Mouse (Mus musculus) hindbrain, embryonic 12.5 days (tissue): ENCODE data around the gene Rassf1. TPM values are rescaled to one million over a fixed set of nuclear protein-coding genes. Genes with fewer than 3 reads are reported as not detected.

Experiments
- ATAC-seq: fragments of 200-750 bp; cut with Nextera tagmentation; 2 replicates; pipeline ENCODE4 v1.8.0; 2017; ENCODE audit warnings: moderate TSS enrichment; ENCODE audit not compliant: low FRiP score
- H3K27ac ChIP-seq: fragments of 300-500 bp; sonication (generic); 2 replicates; pipeline ENCODE4 v1.5.1; 2016; ENCODE audit warnings: mild to moderate bottlenecking
- H3K27me3 ChIP-seq: fragments of 300-500 bp; sonication (generic); 2 replicates; pipeline ENCODE4 v1.6.1; 2016; ENCODE audit warnings: mild to moderate bottlenecking
- H3K36me3 ChIP-seq: fragments of 300-500 bp; sonication (generic); 2 replicates; pipeline ENCODE4 v1.6.1; 2016; ENCODE audit warnings: mild to moderate bottlenecking
- H3K4me1 ChIP-seq: fragments of 300-500 bp; sonication (generic); 2 replicates; pipeline ENCODE4 v1.6.1; 2016
- H3K4me2 ChIP-seq: fragments of 300-500 bp; sonication (generic); replicated peaks from 2 replicates; pipeline ENCODE4 v1.6.1; 2016; ENCODE audit warnings: mild to moderate bottlenecking
- H3K4me3 ChIP-seq: fragments of 300-500 bp; sonication (generic); 2 replicates; pipeline ENCODE4 v1.5.1; 2016; ENCODE audit warnings: mild to moderate bottlenecking
- H3K9ac ChIP-seq: fragments of 300-500 bp; sonication (generic); 2 replicates; pipeline ENCODE4 v1.6.1; 2016; ENCODE audit warnings: mild to moderate bottlenecking, moderate library complexity
- H3K9me3 ChIP-seq: fragments of 300-500 bp; sonication (generic); replicated peaks from 2 replicates; pipeline ENCODE4 v1.6.1; 2016; ENCODE audit warnings: mild to moderate bottlenecking
- WGBS: fragments of 180-500 bp; shearing (Covaris S2); methylation state at CpG from one replicate; pipeline ENCODE4 v1.1.7; 2016; 5-methylcytosine and 5-hydroxymethylcytosine counted together
- polyA plus RNA-seq: library from polyadenylated mRNA; unstranded; fragments of >200 nt; fragmentation: Nextera tagmentation; extraction: Ambion mirVana; gene quantifications from 2 replicates; pipeline ENCODE4 v1.2.1, GENCODE M21; 2016

Rassf1 gene
- polyA plus RNA-seq, 1 experiment from 2014 or later, result 39.9 TPM

- peak overlapping the region; percentile 69 for H3K9ac ChIP-seq
- peaks cover 47% of the 10 kb centered on the region for H3K36me3 ChIP-seq
- WGBS, result under 1% methylated on average over 11 of the region's 11 CpGs
- peak overlapping the region; percentile 83 for H3K4me2 ChIP-seq
- no peaks in the 10 kb centered on the region for H3K27me3 ChIP-seq
- no peak overlapping the region for H3K27ac ChIP-seq
- H3K9me3 ChIP-seq, result no peaks in the 10 kb centered on the region
- peak; percentile 39 for ATAC-seq
- H3K4me3 ChIP-seq, result peak overlapping the region; percentile 61
- H3K4me1 ChIP-seq, result peaks cover 40% of the 10 kb centered on the region
Measured at GRCm38 (mm10) chr9:107542352-107542686, 9.0 kb upstream of the Rassf1 start.

- no peak overlapping the region for H3K27ac ChIP-seq
- H3K4me3 ChIP-seq, result peak overlapping the region; percentile 61
Measured at GRCm38 (mm10) chr9:107542721-107543120, 8.6 kb upstream of the Rassf1 start.

GRCm38 (mm10) chr9:107543299-107543698 lies 8.1 kb upstream of the Rassf1 start:
- peaks cover 43% of the 10 kb centered on the region for H3K4me1 ChIP-seq
- H3K9ac ChIP-seq, result no peak overlapping the region
- ATAC-seq, result no peak
- WGBS, result 89% methylated on average over 11 of the region's 11 CpGs
- peaks cover 38% of the 10 kb centered on the region for H3K36me3 ChIP-seq
- H3K9me3 ChIP-seq, result no peaks in the 10 kb centered on the region
- no peak overlapping the region for H3K27ac ChIP-seq
- peak overlapping the region; percentile 83; the same call in 1 of the 2 replicates for H3K4me2 ChIP-seq
- no peak overlapping the region for H3K4me3 ChIP-seq
- H3K27me3 ChIP-seq, result peaks cover under 1% of the 10 kb centered on the region; the same call in 1 of the 2 replicates

More at GRCm38 (mm10) chr9:107542721-107543120, 8.6 kb upstream of the Rassf1 start:
- H3K4me2 ChIP-seq, result peak overlapping the region; percentile 83
- no peaks in the 10 kb centered on the region for H3K9me3 ChIP-seq
- H3K9ac ChIP-seq, result peak overlapping the region; percentile 69
- H3K4me1 ChIP-seq, result peaks cover 42% of the 10 kb centered on the region
- ATAC-seq, result no peak
- 46% methylated on average over 8 of the region's 8 CpGs for WGBS
- H3K36me3 ChIP-seq, result peaks cover 44% of the 10 kb centered on the region
- no peaks in the 10 kb centered on the region for H3K27me3 ChIP-seq

- Histone ChIP-seq H3K4me3 (no peak overlapping the region), H3K27me3 (peaks cover 10% of the 10 kb centered on the region), H3K4me2 (no peak overlapping the region), H3K27ac (no peak overlapping the region), H3K36me3 (peaks cover 28% of the 10 kb centered on the region), H3K4me1 (peaks cover 43% of the 10 kb centered on the region), H3K9me3 (no peaks in the 10 kb centered on the region), H3K9ac (no peak overlapping the region)
- 93% methylated on average over 17 of the region's 17 CpGs for WGBS
- no peak for ATAC-seq
Measured at GRCm38 (mm10) chr9:107544196-107544700, 7.1 kb upstream of the Rassf1 start.

GRCm38 (mm10) chr9:107544729-107545128 lies 6.6 kb upstream of the Rassf1 start:
- ATAC-seq, result no peak
- peaks cover 43% of the 10 kb centered on the region for H3K4me1 ChIP-seq
- H3K27ac ChIP-seq, result no peak overlapping the region
- peaks cover 24% of the 10 kb centered on the region for H3K36me3 ChIP-seq
- peaks cover 14% of the 10 kb centered on the region for H3K27me3 ChIP-seq
- no peaks in the 10 kb centered on the region for H3K9me3 ChIP-seq
- H3K4me3 ChIP-seq, result no peak overlapping the region
- WGBS, result 94% methylated on average over 12 of the region's 12 CpGs
- H3K4me2 ChIP-seq, result no peak overlapping the region
- no peak overlapping the region for H3K9ac ChIP-seq

- Histone ChIP-seq H3K4me2 (no peak overlapping the region), H3K36me3 (peaks cover 20% of the 10 kb centered on the region), H3K27ac (no peak overlapping the region), H3K4me3 (no peak overlapping the region), H3K9ac (no peak overlapping the region; the same call in 1 of the 2 replicates), H3K4me1 (peaks cover 43% of the 10 kb centered on the region), H3K27me3 (peaks cover 19% of the 10 kb centered on the region), H3K9me3 (no peaks in the 10 kb centered on the region)
- no peak for ATAC-seq
- WGBS, result 86% methylated on average over 10 of the region's 10 CpGs
Measured at GRCm38 (mm10) chr9:107545199-107545598, 6.2 kb upstream of the Rassf1 start.

GRCm38 (mm10) chr9:107545602-107546001 lies 5.8 kb upstream of the Rassf1 start:
- Histone ChIP-seq H3K27me3 (peaks cover 23% of the 10 kb centered on the region), H3K4me3 (no peak overlapping the region), H3K27ac (no peak overlapping the region), H3K36me3 (peaks cover 20% of the 10 kb centered on the region), H3K4me2 (no peak overlapping the region), H3K9me3 (no peaks in the 10 kb centered on the region), H3K4me1 (peaks cover 43% of the 10 kb centered on the region), H3K9ac (no peak overlapping the region)
- no peak for ATAC-seq
- 3% methylated on average over 3 of the region's 3 CpGs for WGBS

- Histone ChIP-seq H3K9ac (peak within 1 kb of the TSS; percentile 33; the same call in 1 of the 2 replicates), H3K9me3 (no peaks in the 10 kb centered on the region), H3K4me3 (peak within 1 kb of the TSS; percentile 7; the same call in 1 of the 2 replicates), H3K4me2 (peak within 1 kb of the TSS; percentile 46), H3K4me1 (peaks cover 48% of the 10 kb centered on the region), H3K27ac (peak within 1 kb of the TSS; percentile 52), H3K36me3 (peaks cover 20% of the 10 kb centered on the region), H3K27me3 (peaks cover 37% of the 10 kb centered on the region)
- ATAC-seq, result peak; percentile 66
- 4% methylated on average over 20 of the region's 20 CpGs for WGBS
Measured at GRCm38 (mm10) chr9:107547026-107547425, 4.3 kb upstream of the Rassf1 start, which contains the start of gene Zmynd10. TSS of gene Zmynd10 (plus strand) at chr9:107547298.

- H3K4me1 ChIP-seq, result peaks cover 41% of the 10 kb centered on the region
Measured at GRCm38 (mm10) chr9:107547957-107548356, 3.4 kb upstream of the Rassf1 start.

GRCm38 (mm10) chr9:107548820-107549219 lies 2.5 kb upstream of the Rassf1 start:
- peaks cover 43% of the 10 kb centered on the region for H3K4me1 ChIP-seq
- H3K9me3 ChIP-seq, result no peaks in the 10 kb centered on the region
- no peak overlapping the region for H3K27ac ChIP-seq
- no peak for ATAC-seq
- no peak overlapping the region for H3K4me3 ChIP-seq
- no peak overlapping the region for H3K4me2 ChIP-seq
- H3K9ac ChIP-seq, result no peak overlapping the region
- H3K36me3 ChIP-seq, result peaks cover 13% of the 10 kb centered on the region
- 87% methylated on average over 10 of the region's 10 CpGs for WGBS
- peaks cover 48% of the 10 kb centered on the region for H3K27me3 ChIP-seq

More at GRCm38 (mm10) chr9:107547957-107548356, 3.4 kb upstream of the Rassf1 start:
- no peak for ATAC-seq
- Histone ChIP-seq H3K4me3 (no peak overlapping the region), H3K9me3 (no peaks in the 10 kb centered on the region), H3K36me3 (peaks cover 20% of the 10 kb centered on the region), H3K4me2 (no peak overlapping the region), H3K9ac (no peak overlapping the region), H3K27ac (no peak overlapping the region), H3K27me3 (peaks cover 46% of the 10 kb centered on the region)
- WGBS, result 85% methylated on average over 5 of the region's 5 CpGs

- WGBS, result 81% methylated on average over 20 of the region's 20 CpGs
- Histone ChIP-seq H3K4me1 (peaks cover 44% of the 10 kb centered on the region), H3K4me3 (no peak overlapping the region), H3K9ac (no peak overlapping the region), H3K36me3 (peaks cover 7% of the 10 kb centered on the region), H3K27me3 (peaks cover 48% of the 10 kb centered on the region), H3K27ac (no peak overlapping the region), H3K4me2 (no peak overlapping the region), H3K9me3 (no peaks in the 10 kb centered on the region)
- ATAC-seq, result no peak
Measured at GRCm38 (mm10) chr9:107549297-107550074, 1.9 kb upstream of the Rassf1 start.

GRCm38 (mm10) chr9:107550491-107551116 lies 751 bp upstream of the Rassf1 start:
- peaks cover 48% of the 10 kb centered on the region for H3K27me3 ChIP-seq
- no peaks in the 10 kb centered on the region for H3K36me3 ChIP-seq
- H3K9ac ChIP-seq, result peak overlapping the region; percentile 51; the same call in 1 of the 2 replicates
- 21% methylated on average over 23 of the region's 23 CpGs for WGBS
- H3K9me3 ChIP-seq, result no peaks in the 10 kb centered on the region
- ATAC-seq, result no peak
- peak overlapping the region; percentile 34; the same call in 1 of the 2 replicates for H3K4me3 ChIP-seq
- H3K4me2 ChIP-seq, result peak overlapping the region; percentile 62
- no peak overlapping the region for H3K27ac ChIP-seq
- peaks cover 49% of the 10 kb centered on the region for H3K4me1 ChIP-seq
